Mouse (Mus musculus): Measurements from ENCODE around the gene Dmrtb1. TPM values are rescaled to one million over a fixed set of nuclear protein-coding genes. Genes with fewer than 3 reads are reported as not detected.

Dmrtb1 gene
- total and polyA plus RNA-seq, 3 experiments, result not detected

DNA sequence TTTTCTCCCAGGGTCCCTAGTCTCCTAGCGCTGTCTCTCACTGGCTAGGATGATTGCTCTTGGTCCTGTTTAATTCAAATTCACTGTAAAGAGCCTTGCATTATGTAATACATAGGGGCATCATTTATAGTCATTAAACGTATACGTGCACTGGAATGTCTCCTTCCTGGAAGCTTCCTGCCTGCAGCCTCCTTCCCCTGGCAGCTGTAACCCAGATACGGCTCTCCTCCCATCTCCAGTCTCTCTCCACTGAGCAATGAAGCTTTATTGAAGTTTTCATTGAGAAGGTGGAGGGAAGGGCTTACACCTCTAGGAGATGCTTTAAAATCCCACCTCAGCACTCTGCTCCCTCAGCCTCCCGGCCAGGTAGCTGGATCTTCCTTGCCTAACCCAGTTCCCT lies 9.8 kb upstream of the Dmrtb1 start:
- dilution Hi-C loops (cut with MboI; ENCODE audit: extremely low pct_ligation_motif_present, extremely low pct_unique_long_range_greater_than_20kb, low sequenced_read_pairs), result no loop called here
- no peak overlapping the region for H3K27ac ChIP-seq (ENCODE audit: insufficient read depth, low read depth)
- H3K36me3 ChIP-seq (replicated peaks in 1 of 2; ENCODE audit: control insufficient read depth in 1 of 2, insufficient read depth in 1 of 2, low read length in 1 of 2), result no peaks in the 10 kb centered on the region

GRCm38 (mm10) chr4:107688213-107688612 lies 4.2 kb upstream of the Dmrtb1 start:
- Histone ChIP-seq H3K4me3 (replicated peaks in 1 of 3; ENCODE audit: low read depth in 2 of 3, low read length in 2 of 3, poor library complexity in 1 of 3) (no peak overlapping the region), H3K27ac (ENCODE audit: insufficient read depth, low read depth) (peak overlapping the region; percentile 77)

More for the DNA sequence above, 9.8 kb upstream of the Dmrtb1 start:
- no peak for DNase-seq (ENCODE audit: extremely low read depth)
- no peak overlapping the region for H3K9ac ChIP-seq (ENCODE audit: insufficient read depth, low read depth)
- no peak overlapping the region for H3K4me3 ChIP-seq (replicated peaks in 1 of 3; ENCODE audit: low read depth in 2 of 3, low read length in 2 of 3, poor library complexity in 1 of 3)
- H3K79me2 ChIP-seq (replicated peaks; ENCODE audit: control insufficient read depth, extremely low read depth, insufficient read depth, poor library complexity, severe bottlenecking), result no peaks in the 10 kb centered on the region
- in situ Hi-C loops (cut with MboI; ENCODE audit: low pct_ligation_motif_present, low pct_unique_long_range_greater_than_20kb, low sequenced_read_pairs), result no loop called here
- no peaks in the 10 kb centered on the region for H3K27me3 ChIP-seq (replicated peaks)
- no peaks in the 10 kb centered on the region for H3K9me3 ChIP-seq (replicated peaks; ENCODE audit: low read length)
- no peak overlapping the region for H3K4me2 ChIP-seq (ENCODE audit: insufficient read depth, low read depth, poor library complexity, severe bottlenecking)
- no peak for TF ChIP-seq JUN (IDR thresholded peaks at IDR 0.05; ENCODE audit: insufficient read depth, low read depth, low read length)
- TF ChIP-seq GABPA (IDR thresholded peaks at IDR 0.05; ENCODE audit: insufficient replicate concordance, low read depth, low read length), result no peak
- TF ChIP-seq MAFK (IDR thresholded peaks at IDR 0.05; ENCODE audit: insufficient replicate concordance, low read length), result no peak
- no peak for TF ChIP-seq EP300 (IDR thresholded peaks at IDR 0.05; ENCODE audit: low read length)
- no peak for TF ChIP-seq CTCF (conservative IDR thresholded peaks at IDR 0.05 in 1 of 2, IDR thresholded peaks at IDR 0.05 in 1 of 2; ENCODE audit: low read depth in 2 of 2, low read length in 2 of 2)
- TF ChIP-seq TBP (conservative IDR thresholded peaks at IDR 0.05; ENCODE audit: low read depth, low read length), result no peak
- no peak for TF ChIP-seq USF2 (conservative IDR thresholded peaks at IDR 0.05; ENCODE audit: low read depth, low read length)
- no peaks in the 10 kb centered on the region for H3K4me1 ChIP-seq (ENCODE audit: control insufficient read depth in 1 of 2, insufficient read depth in 2 of 2)

DNA sequence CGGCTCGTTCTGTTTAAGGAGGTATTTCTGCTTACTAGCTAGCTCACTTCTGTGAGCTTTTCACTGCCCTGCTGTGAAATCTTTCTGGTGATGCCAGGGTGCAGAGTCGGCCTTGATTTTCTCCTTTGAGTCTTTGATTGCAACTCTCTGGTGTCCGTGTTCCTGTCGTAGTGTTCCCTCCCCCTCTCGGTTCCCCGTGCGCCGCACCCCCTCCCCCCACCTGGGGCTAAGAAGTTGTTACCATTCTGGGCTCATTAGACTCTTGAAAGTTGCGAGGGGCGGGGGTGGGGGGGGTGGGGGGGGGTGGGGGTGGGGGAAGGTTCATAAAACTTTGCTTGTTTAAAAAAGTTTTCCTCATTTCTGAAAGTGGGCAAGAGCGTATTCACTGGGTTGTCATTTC lies 3.1 kb upstream of the Dmrtb1 start:
- Histone ChIP-seq H3K27me3 (replicated peaks) (no peaks in the 10 kb centered on the region), H3K9me3 (replicated peaks; ENCODE audit: low read length) (no peaks in the 10 kb centered on the region), H3K4me1 (ENCODE audit: control insufficient read depth in 1 of 2, insufficient read depth in 2 of 2) (peaks cover 4 to 7% of the 10 kb centered on the region in 2 experiments; a peak in 2 of 4 replicates), H3K4me2 (ENCODE audit: insufficient read depth, low read depth, poor library complexity, severe bottlenecking) (peak overlapping the region; percentile 71), H3K79me2 (replicated peaks; ENCODE audit: control insufficient read depth, extremely low read depth, insufficient read depth, poor library complexity, severe bottlenecking) (no peaks in the 10 kb centered on the region), H3K9ac (ENCODE audit: insufficient read depth, low read depth) (no peak overlapping the region), H3K4me3 (replicated peaks in 1 of 3; ENCODE audit: low read depth in 2 of 3, low read length in 2 of 3, poor library complexity in 1 of 3) (no peak overlapping the region), H3K36me3 (replicated peaks in 1 of 2; ENCODE audit: control insufficient read depth in 1 of 2, insufficient read depth in 1 of 2, low read length in 1 of 2) (no peaks in the 10 kb centered on the region), H3K27ac (ENCODE audit: insufficient read depth, low read depth) (no peak overlapping the region; the same call in 1 of the 2 replicates)
- in situ Hi-C loops (cut with MboI; ENCODE audit: low pct_ligation_motif_present, low pct_unique_long_range_greater_than_20kb, low sequenced_read_pairs) (no loop called here), dilution Hi-C loops (cut with MboI; ENCODE audit: extremely low pct_ligation_motif_present, extremely low pct_unique_long_range_greater_than_20kb, low sequenced_read_pairs) (no loop called here)
- DNase-seq (ENCODE audit: extremely low read depth), result no peak
- TF ChIP-seq MXI1 (IDR thresholded peaks at IDR 0.05; ENCODE audit: low read depth, low read length) (no peak), GABPA (IDR thresholded peaks at IDR 0.05; ENCODE audit: insufficient replicate concordance, low read depth, low read length) (no peak), ETS1 (conservative IDR thresholded peaks at IDR 0.05; ENCODE audit: low read depth, low read length) (no peak), MEF2A (IDR thresholded peaks at IDR 0.05; ENCODE audit: borderline replicate concordance, low read depth, low read length) (peak; percentile 27; the same call in 1 of the 2 replicates), MAX (IDR thresholded peaks at IDR 0.05; ENCODE audit: low read length) (no peak), POLR2A (IDR thresholded peaks at IDR 0.05; ENCODE audit: low read depth, low read length) (no peak), BHLHE40 (IDR thresholded peaks at IDR 0.05; ENCODE audit: low read depth, low read length) (no peak), IRF4 (IDR thresholded peaks at IDR 0.05; ENCODE audit: low read depth, low read length) (no peak), ZMIZ1 (IDR thresholded peaks at IDR 0.05; ENCODE audit: low read depth, low read length) (no peak), JUND (conservative IDR thresholded peaks at IDR 0.05; ENCODE audit: low read depth, low read length) (no peak), CTCF (conservative IDR thresholded peaks at IDR 0.05 in 1 of 2, IDR thresholded peaks at IDR 0.05 in 1 of 2; ENCODE audit: low read depth in 2 of 2, low read length in 2 of 2) (no peak), ELF1 (IDR thresholded peaks at IDR 0.05; ENCODE audit: low read depth, low read length) (no peak), HCFC1 (IDR thresholded peaks at IDR 0.05; ENCODE audit: low read depth, low read length) (no peak), CHD2 (IDR thresholded peaks at IDR 0.05; ENCODE audit: low read length) (peak; percentile 79; the same call in 1 of the 2 replicates), RAD21 (IDR thresholded peaks at IDR 0.05; ENCODE audit: low read depth, low read length) (no peak), KAT2A (IDR thresholded peaks at IDR 0.05; ENCODE audit: insufficient replicate concordance, low read length) (no peak), MAZ (IDR thresholded peaks at IDR 0.05; ENCODE audit: low read depth, low read length) (no peak)

More at GRCm38 (mm10) chr4:107688213-107688612, 4.2 kb upstream of the Dmrtb1 start:
- DNase-seq (ENCODE audit: extremely low read depth), result no peak
- dilution Hi-C loops (cut with MboI; ENCODE audit: extremely low pct_ligation_motif_present, extremely low pct_unique_long_range_greater_than_20kb, low sequenced_read_pairs) (no loop called here), in situ Hi-C loops (cut with MboI; ENCODE audit: low pct_ligation_motif_present, low pct_unique_long_range_greater_than_20kb, low sequenced_read_pairs) (no loop called here)
- Histone ChIP-seq H3K36me3 (replicated peaks in 1 of 2; ENCODE audit: control insufficient read depth in 1 of 2, insufficient read depth in 1 of 2, low read length in 1 of 2) (no peaks in the 10 kb centered on the region), H3K9me3 (replicated peaks; ENCODE audit: low read length) (no peaks in the 10 kb centered on the region), H3K9ac (ENCODE audit: insufficient read depth, low read depth) (no peak overlapping the region), H3K79me2 (replicated peaks; ENCODE audit: control insufficient read depth, extremely low read depth, insufficient read depth, poor library complexity, severe bottlenecking) (no peaks in the 10 kb centered on the region), H3K27me3 (replicated peaks) (no peaks in the 10 kb centered on the region), H3K4me1 (ENCODE audit: control insufficient read depth in 1 of 2, insufficient read depth in 2 of 2) (peaks cover 4 to 7% of the 10 kb centered on the region in 2 experiments; a peak in 2 of 4 replicates), H3K4me2 (ENCODE audit: insufficient read depth, low read depth, poor library complexity, severe bottlenecking) (peak overlapping the region; percentile 14; the same call in 1 of the 2 replicates)
- TF ChIP-seq POLR2A (IDR thresholded peaks at IDR 0.05; ENCODE audit: low read depth, low read length), result peak; percentile 28; the same call in 1 of the 2 replicates
- peak; percentile 46; the same call in 1 of the 2 replicates for TF ChIP-seq TCF12 (IDR thresholded peaks at IDR 0.05; ENCODE audit: low read depth, low read length)
- peak; percentile 66; the same call in 1 of the 2 replicates for TF ChIP-seq IRF4 (IDR thresholded peaks at IDR 0.05; ENCODE audit: low read depth, low read length)
- TF ChIP-seq UBTF (IDR thresholded peaks at IDR 0.05; ENCODE audit: low read depth, low read length), result no peak
- peak; percentile 90; the same call in 1 of the 2 replicates for TF ChIP-seq CHD1 (IDR thresholded peaks at IDR 0.05; ENCODE audit: low read depth, low read length)
